23 mouse cellular contexts compared by ENCODE assay signal in the genomic region with DNA sequence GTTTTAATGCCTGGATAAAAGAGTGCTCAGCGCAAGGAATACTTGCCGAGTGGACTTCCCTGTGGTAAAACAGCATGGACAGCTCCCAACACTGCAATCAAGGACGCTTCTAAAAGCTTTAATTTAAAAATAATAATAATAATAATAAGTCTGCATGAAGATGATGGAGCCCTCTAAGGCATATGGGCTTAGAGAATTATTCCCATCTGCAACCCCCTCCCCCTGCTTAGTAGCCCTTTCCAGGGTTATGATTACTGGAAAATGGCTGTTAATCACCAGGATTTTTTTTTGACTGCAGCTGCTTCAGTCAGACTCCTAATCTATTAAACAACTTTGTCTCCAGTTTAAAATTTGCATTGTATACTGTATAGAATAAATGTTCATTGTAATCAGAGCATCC. TPM values are rescaled to one million over a fixed set of nuclear protein-coding genes. Genes with fewer than 3 reads are reported as not detected.
DNase-seq lines count a peak whose midpoint lies in the region; ATAC-seq and TF ChIP-seq lines count a peak whose summit lies in the region.
"Had no signal": no experiment of that assay in that cellular context is flagged by ENCODE, and none has a peak within 500 bp of the region (broad histone marks: within the 10 kb centered on the region; RNA-seq: fewer than 3 reads in every experiment).

No protein-coding gene starts in this region.

- no peak overlapping the region for H3K9ac ChIP-seq in forebrain, embryonic 13.5 days
- no peak overlapping the region for H3K9ac ChIP-seq in forebrain, embryonic 16.5 days (replicated peaks; ENCODE audit: low read depth, low read length)
- H3K9ac ChIP-seq: embryonic facial prominence, embryonic 13.5 days; hindbrain, embryonic 12.5 days; hindbrain, embryonic 15.5 days had no signal

- no peaks in the 10 kb centered on the region for H3K36me3 ChIP-seq in forebrain, embryonic 13.5 days (ENCODE audit: poor library complexity, severe bottlenecking)
- H3K36me3 ChIP-seq in forebrain, embryonic 10.5 days (replicated peaks) = no peaks in the 10 kb centered on the region
- H3K36me3 ChIP-seq in forebrain, embryonic 16.5 days (ENCODE audit: control insufficient read depth, insufficient read depth) = no peaks in the 10 kb centered on the region
- H3K36me3 ChIP-seq: embryonic facial prominence, embryonic 10.5 days; embryonic facial prominence, embryonic 13.5 days; G1E; hindbrain, embryonic 12.5 days; hindbrain, embryonic 15.5 days had no signal

- peak; percentile 56; the same call in 1 of the 2 replicates for ATAC-seq in forebrain, embryonic 13.5 days
- peak; percentile 49 for ATAC-seq in forebrain, embryonic 16.5 days
- ATAC-seq: intestine, postnatal 0 days; Patski had no signal

- H3K4me3 ChIP-seq in forebrain, embryonic 13.5 days = no peak overlapping the region
- no peak overlapping the region for H3K4me3 ChIP-seq in forebrain, embryonic 10.5 days
- H3K4me3 ChIP-seq in layer of hippocampus, adult 2 months = no peak overlapping the region
- H3K4me3 ChIP-seq in forebrain, embryonic 16.5 days (replicated peaks; ENCODE audit: low read length) = no peak overlapping the region
- H3K4me3 ChIP-seq: embryonic facial prominence, embryonic 10.5 days; embryonic facial prominence, embryonic 13.5 days; erythroblast, embryonic 14.5 days; gastrocnemius, adult 2 months; hindbrain, embryonic 12.5 days; hindbrain, embryonic 15.5 days had no signal

- H3K9me3 ChIP-seq in forebrain, embryonic 13.5 days (replicated peaks) = no peaks in the 10 kb centered on the region
- H3K9me3 ChIP-seq in forebrain, embryonic 10.5 days = no peaks in the 10 kb centered on the region
- no peaks in the 10 kb centered on the region for H3K9me3 ChIP-seq in forebrain, embryonic 16.5 days (ENCODE audit: control insufficient read depth, low read length)
- H3K9me3 ChIP-seq: embryonic facial prominence, embryonic 10.5 days; embryonic facial prominence, embryonic 13.5 days; G1E; hindbrain, embryonic 12.5 days; hindbrain, embryonic 15.5 days had no signal

- TF ChIP-seq CTCF in layer of hippocampus, adult 2 months (conservative IDR thresholded peaks at IDR 0.05) = no peak

- H3K4me2 ChIP-seq in forebrain, embryonic 13.5 days = no peak overlapping the region
- no peak overlapping the region for H3K4me2 ChIP-seq in forebrain, embryonic 16.5 days (ENCODE audit: low read length)
- H3K4me2 ChIP-seq: embryonic facial prominence, embryonic 13.5 days; heart, embryonic 11.5 days; hindbrain, embryonic 12.5 days; hindbrain, embryonic 15.5 days had no signal

- DNase-seq in forebrain, embryonic 10.5 days (ENCODE audit: extremely low spot score, low spot score) = no peak
- no peak for DNase-seq in layer of hippocampus, adult 2 months (ENCODE audit: low spot score in 2 of 2)
- DNase-seq in layer of hippocampus, postnatal 10 days (ENCODE audit: low spot score in 2 of 2) = no peak
- no peak for DNase-seq in kidney, postnatal 10 days
- DNase-seq: adrenal gland, postnatal 14 days; cerebellum, adult 11-12 months; cerebellum, adult 8-10 months; cerebellum, postnatal 10 days; cerebellum, postnatal 36 days; embryo, embryonic 11 days; gastrocnemius, adult 2 months; gastrocnemius, postnatal 14 days had no signal

- H3K27me3 ChIP-seq in forebrain, embryonic 13.5 days = no peaks in the 10 kb centered on the region
- H3K27me3 ChIP-seq in forebrain, embryonic 10.5 days (ENCODE audit: poor library complexity, severe bottlenecking) = no peaks in the 10 kb centered on the region
- H3K27me3 ChIP-seq in forebrain, embryonic 16.5 days (replicated peaks; ENCODE audit: control insufficient read depth, insufficient read depth, low read length) = no peaks in the 10 kb centered on the region
- H3K27me3 ChIP-seq: embryonic facial prominence, embryonic 13.5 days; hindbrain, embryonic 12.5 days; hindbrain, embryonic 15.5 days had no signal

- H3K4me1 ChIP-seq in forebrain, embryonic 13.5 days = no peaks in the 10 kb centered on the region
- H3K4me1 ChIP-seq in forebrain, embryonic 10.5 days = peaks cover 5% of the 10 kb centered on the region; the same call in 1 of the 2 replicates
- peaks cover 4% of the 10 kb centered on the region; the same call in 1 of the 2 replicates for H3K4me1 ChIP-seq in forebrain, embryonic 16.5 days (replicated peaks; ENCODE audit: control insufficient read depth, insufficient read depth, low read length)
- H3K4me1 ChIP-seq: hindbrain, embryonic 12.5 days; hindbrain, embryonic 15.5 days had no signal

- 75% methylated on average over 3 of the region's 3 CpGs for WGBS in forebrain, embryonic 13.5 days
- 85% methylated on average over 3 of the region's 3 CpGs for WGBS in forebrain, embryonic 10.5 days
- WGBS in forebrain, embryonic 16.5 days = 72% methylated on average over 3 of the region's 3 CpGs

- no peak overlapping the region for H3K27ac ChIP-seq in forebrain, embryonic 13.5 days
- H3K27ac ChIP-seq in forebrain, embryonic 10.5 days = no peak overlapping the region
- peak overlapping the region; percentile 46 for H3K27ac ChIP-seq in layer of hippocampus, adult 2 months
- H3K27ac ChIP-seq in forebrain, embryonic 16.5 days (ENCODE audit: low read length) = peak overlapping the region; percentile 25; the same call in 1 of the 2 replicates
- H3K27ac ChIP-seq: embryonic facial prominence, embryonic 10.5 days; embryonic facial prominence, embryonic 13.5 days; gastrocnemius, adult 2 months; hindbrain, embryonic 12.5 days; hindbrain, embryonic 15.5 days had no signal

RNA-seq across cellular contexts. Expression of a gene that starts 32.5 kb away (rescaled TPM):
- polyA plus RNA-seq in forebrain, embryonic 13.5 days (2015; fragmentation: Nextera tagmentation; extraction: Ambion mirVana) = 58.2 and 60.4 TPM in 2 replicates
- 13.9 and 16.8 TPM in 2 replicates for polyA plus RNA-seq in forebrain, embryonic 10.5 days (2016; fragmentation: Nextera tagmentation; extraction: Ambion mirVana)
- total RNA-seq in layer of hippocampus, adult 2 months (2021) = 100 to 1,000 TPM; 119 to 131 TPM
- 100 to 1,000 TPM; 121 to 125 TPM for total RNA-seq in layer of hippocampus, postnatal 10 days (2021)
- 300 and 367 TPM in 2 replicates for polyA plus RNA-seq in forebrain, embryonic 16.5 days (2015; fragmentation: Nextera tagmentation; extraction: Ambion mirVana)
- polyA plus RNA-seq: G1E, Patski had no signal

Comparison
In these comparisons a context has a peak if more than half of its experiments do, and no peak if none do; other contexts are left out.
1. H3K27ac ChIP-seq: peak in layer of hippocampus, adult 2 months (single experiment) and forebrain, embryonic 16.5 days (single experiment); none in forebrain, embryonic 13.5 days (single experiment) and forebrain, embryonic 10.5 days (single experiment).